Mouse (Mus musculus): ENCODE results near the gene Srp72.
A peak's percentile ranks its signal among the peaks of the same experiment; 100 is the strongest.
"Not testable (repeated sequence)": the region's sequence is repeated elsewhere in the genome, so short reads cannot be mapped to it uniquely, and the experiment has no call there.

Srp72 gene

GRCm38 (mm10) chr5:76964651-76965050 lies 9.8 kb upstream of the Srp72 start:
- DNase-seq (ENCODE audit: low read depth, low spot score) = no peak

GRCm38 (mm10) chr5:76969250-76969649 lies 5.2 kb upstream of the Srp72 start:
- no peak for DNase-seq (ENCODE audit: low read depth, low spot score)

GRCm38 (mm10) chr5:76971115-76971514 lies 3.4 kb upstream of the Srp72 start:
- not testable (repeated sequence) for DNase-seq (ENCODE audit: low read depth, low spot score)

- DNase-seq (ENCODE audit: low read depth, low spot score) = no peak
Observed at GRCm38 (mm10) chr5:76973488-76973887, 995 bp upstream of the Srp72 start.

GRCm38 (mm10) chr5:76974207-76974553 lies 303 bp upstream of the Srp72 start:
- DNase-seq (ENCODE audit: low read depth, low spot score) = no peak

- DNase-seq (ENCODE audit: low read depth, low spot score) = no peak
Observed at GRCm38 (mm10) chr5:76975736-76976135, 1.3 kb downstream of the Srp72 start.

GRCm38 (mm10) chr5:76984015-76984414 lies 9.5 kb downstream of the Srp72 start:
- DNase-seq (ENCODE audit: low read depth, low spot score) = no peak

GRCm38 (mm10) chr5:76990789-76991188 lies 16.3 kb downstream of the Srp72 start:
- DNase-seq (ENCODE audit: low read depth, low spot score) = no peak

- DNase-seq (ENCODE audit: low read depth, low spot score) = no peak
Observed at GRCm38 (mm10) chr5:76993174-76993814, 18.8 kb downstream of the Srp72 start.

- DNase-seq (ENCODE audit: low read depth, low spot score) = peak; percentile 23
Observed at GRCm38 (mm10) chr5:76998416-76998815, 23.9 kb downstream of the Srp72 start.

- no peak for DNase-seq (ENCODE audit: low read depth, low spot score)
Observed at GRCm38 (mm10) chr5:77001192-77001591, 26.7 kb downstream of the Srp72 start.

GRCm38 (mm10) chr5:77004051-77004821 lies 29.8 kb downstream of the Srp72 start, which contains the start of gene Arl9:
Gene Arl9 (plus strand): TSS chr5:77004055.
- DNase-seq (ENCODE audit: low read depth, low spot score) = no peak

GRCm38 (mm10) chr5:77010352-77010751 lies 35.9 kb downstream of the Srp72 start:
- no peak for DNase-seq (ENCODE audit: low read depth, low spot score)

- no peak for DNase-seq (ENCODE audit: low read depth, low spot score)
Observed at GRCm38 (mm10) chr5:77011082-77011481, 36.6 kb downstream of the Srp72 start.

- DNase-seq (ENCODE audit: low read depth, low spot score) = no peak
Observed at GRCm38 (mm10) chr5:77013171-77013570, 38.7 kb downstream of the Srp72 start.

GRCm38 (mm10) chr5:77015544-77016482 lies 41.3 kb downstream of the Srp72 start, which contains the start of gene Thegl:
Gene Thegl (plus strand): TSS chr5:77016023.
- DNase-seq (ENCODE audit: low read depth, low spot score) = peak; percentile 15

- no peak for DNase-seq (ENCODE audit: low read depth, low spot score)
Observed at GRCm38 (mm10) chr5:77028034-77028433, 53.6 kb downstream of the Srp72 start.

GRCm38 (mm10) chr5:77029735-77030134 lies 55.3 kb downstream of the Srp72 start:
- no peak for DNase-seq (ENCODE audit: low read depth, low spot score)

- DNase-seq (ENCODE audit: low read depth, low spot score) = not testable (repeated sequence)
Observed at GRCm38 (mm10) chr5:77035101-77035500, 60.6 kb downstream of the Srp72 start.

- no peak for DNase-seq (ENCODE audit: low read depth, low spot score)
Observed at GRCm38 (mm10) chr5:77038451-77038850, 64.0 kb downstream of the Srp72 start.

GRCm38 (mm10) chr5:77039391-77039790 lies 64.9 kb downstream of the Srp72 start:
- DNase-seq (ENCODE audit: low read depth, low spot score) = no peak

GRCm38 (mm10) chr5:77044362-77044761 lies 69.9 kb downstream of the Srp72 start:
- no peak for DNase-seq (ENCODE audit: low read depth, low spot score)
